Mouse (Mus musculus): ENCODE measurements around the gene Iars2. TPM values are rescaled to one million over a fixed set of nuclear protein-coding genes. Genes with fewer than 3 reads are reported as not detected.

Iars2 gene
- polyA plus RNA-seq, 1 experiment: 6.5 TPM

- Histone ChIP-seq H3K4me3 (replicated peaks; ENCODE audit: control insufficient read depth, low read depth, low read length) (no peak overlapping the region), H3K4me1 (ENCODE audit: control insufficient read depth, insufficient read depth, low read length) (no peaks in the 10 kb centered on the region), H3K27ac (ENCODE audit: control insufficient read depth, insufficient read depth, low read depth, low read length, poor library complexity) (no peak overlapping the region)
- no peak for TF ChIP-seq POLR2A (IDR thresholded peaks at IDR 0.05; ENCODE audit: borderline replicate concordance, control insufficient read depth, low read depth, low read length)
- no peak for TF ChIP-seq CTCF (IDR thresholded peaks at IDR 0.05; ENCODE audit: control insufficient read depth, insufficient read depth, low read length)
- WGBS: 77% methylated on average over 4 of the region's 4 CpGs
Observed at GRCm38 (mm10) chr1:185284740-185285139, 44.5 kb downstream of the Iars2 start.

GRCm38 (mm10) chr1:185283247-185283646 lies 45.9 kb downstream of the Iars2 start:
- Histone ChIP-seq H3K4me1 (ENCODE audit: control insufficient read depth, insufficient read depth, low read length) (no peaks in the 10 kb centered on the region), H3K4me3 (replicated peaks; ENCODE audit: control insufficient read depth, low read depth, low read length) (no peak overlapping the region), H3K27ac (ENCODE audit: control insufficient read depth, insufficient read depth, low read depth, low read length, poor library complexity) (no peak overlapping the region)
- 92% methylated on average over 15 of the region's 15 CpGs for WGBS
- TF ChIP-seq CTCF (IDR thresholded peaks at IDR 0.05; ENCODE audit: control insufficient read depth, insufficient read depth, low read length) (no peak), POLR2A (IDR thresholded peaks at IDR 0.05; ENCODE audit: borderline replicate concordance, control insufficient read depth, low read depth, low read length) (no peak)

GRCm38 (mm10) chr1:185282846-185283245 lies 46.4 kb downstream of the Iars2 start:
- no peak for TF ChIP-seq CTCF (IDR thresholded peaks at IDR 0.05; ENCODE audit: control insufficient read depth, insufficient read depth, low read length)
- no peak for TF ChIP-seq POLR2A (IDR thresholded peaks at IDR 0.05; ENCODE audit: borderline replicate concordance, control insufficient read depth, low read depth, low read length)
- Histone ChIP-seq H3K27ac (ENCODE audit: control insufficient read depth, insufficient read depth, low read depth, low read length, poor library complexity) (no peak overlapping the region), H3K4me3 (replicated peaks; ENCODE audit: control insufficient read depth, low read depth, low read length) (no peak overlapping the region), H3K4me1 (ENCODE audit: control insufficient read depth, insufficient read depth, low read length) (no peaks in the 10 kb centered on the region)
- 93% methylated on average over 11 of the region's 11 CpGs for WGBS

GRCm38 (mm10) chr1:185280616-185281015 lies 48.6 kb downstream of the Iars2 start:
- H3K4me3 ChIP-seq (replicated peaks; ENCODE audit: control insufficient read depth, low read depth, low read length): no peak overlapping the region
- H3K4me1 ChIP-seq (ENCODE audit: control insufficient read depth, insufficient read depth, low read length): peaks cover 1% of the 10 kb centered on the region; the same call in 1 of the 2 replicates
- no peak overlapping the region for H3K27ac ChIP-seq (ENCODE audit: control insufficient read depth, insufficient read depth, low read depth, low read length, poor library complexity)
- WGBS: 92% methylated on average over 4 of the region's 4 CpGs
- TF ChIP-seq CTCF (IDR thresholded peaks at IDR 0.05; ENCODE audit: control insufficient read depth, insufficient read depth, low read length) (no peak), POLR2A (IDR thresholded peaks at IDR 0.05; ENCODE audit: borderline replicate concordance, control insufficient read depth, low read depth, low read length) (no peak)

- Histone ChIP-seq H3K4me3 (replicated peaks; ENCODE audit: control insufficient read depth, low read depth, low read length) (no peak overlapping the region), H3K27ac (ENCODE audit: control insufficient read depth, insufficient read depth, low read depth, low read length, poor library complexity) (no peak overlapping the region), H3K4me1 (ENCODE audit: control insufficient read depth, insufficient read depth, low read length) (peaks cover 1% of the 10 kb centered on the region; the same call in 1 of the 2 replicates)
- TF ChIP-seq CTCF (IDR thresholded peaks at IDR 0.05; ENCODE audit: control insufficient read depth, insufficient read depth, low read length) (no peak), POLR2A (IDR thresholded peaks at IDR 0.05; ENCODE audit: borderline replicate concordance, control insufficient read depth, low read depth, low read length) (no peak)
- WGBS: 84% methylated on average over 9 of the region's 9 CpGs
Observed at GRCm38 (mm10) chr1:185279288-185279687, 49.9 kb downstream of the Iars2 start.

- no peak for TF ChIP-seq CTCF (IDR thresholded peaks at IDR 0.05; ENCODE audit: control insufficient read depth, insufficient read depth, low read length)
- no peak; the same call in 1 of the 2 replicates for TF ChIP-seq POLR2A (IDR thresholded peaks at IDR 0.05; ENCODE audit: borderline replicate concordance, control insufficient read depth, low read depth, low read length)
- Histone ChIP-seq H3K27ac (ENCODE audit: control insufficient read depth, insufficient read depth, low read depth, low read length, poor library complexity) (no peak overlapping the region), H3K4me1 (ENCODE audit: control insufficient read depth, insufficient read depth, low read length) (peaks cover 1% of the 10 kb centered on the region; the same call in 1 of the 2 replicates), H3K4me3 (replicated peaks; ENCODE audit: control insufficient read depth, low read depth, low read length) (no peak overlapping the region)
- 51% methylated on average over 11 of the region's 11 CpGs for WGBS
Observed at GRCm38 (mm10) chr1:185277022-185277421, 52.2 kb downstream of the Iars2 start.

- 78% methylated on average over 7 of the region's 7 CpGs for WGBS
- Histone ChIP-seq H3K4me1 (ENCODE audit: control insufficient read depth, insufficient read depth, low read length) (peaks cover 1% of the 10 kb centered on the region; the same call in 1 of the 2 replicates), H3K4me3 (replicated peaks; ENCODE audit: control insufficient read depth, low read depth, low read length) (no peak overlapping the region), H3K27ac (ENCODE audit: control insufficient read depth, insufficient read depth, low read depth, low read length, poor library complexity) (no peak overlapping the region; the same call in 1 of the 2 replicates)
- TF ChIP-seq CTCF (IDR thresholded peaks at IDR 0.05; ENCODE audit: control insufficient read depth, insufficient read depth, low read length): no peak
- no peak for TF ChIP-seq POLR2A (IDR thresholded peaks at IDR 0.05; ENCODE audit: borderline replicate concordance, control insufficient read depth, low read depth, low read length)
Observed at GRCm38 (mm10) chr1:185275976-185276375, 53.2 kb downstream of the Iars2 start.

GRCm38 (mm10) chr1:185274819-185275545 lies 54.2 kb downstream of the Iars2 start:
- 62% methylated on average over 5 of the region's 5 CpGs for WGBS
- H3K27ac ChIP-seq (ENCODE audit: control insufficient read depth, insufficient read depth, low read depth, low read length, poor library complexity): no peak overlapping the region
- H3K4me3 ChIP-seq (replicated peaks; ENCODE audit: control insufficient read depth, low read depth, low read length): no peak overlapping the region
- peaks cover 1% of the 10 kb centered on the region; the same call in 1 of the 2 replicates for H3K4me1 ChIP-seq (ENCODE audit: control insufficient read depth, insufficient read depth, low read length)
- TF ChIP-seq POLR2A (IDR thresholded peaks at IDR 0.05; ENCODE audit: borderline replicate concordance, control insufficient read depth, low read depth, low read length) (no peak), CTCF (IDR thresholded peaks at IDR 0.05; ENCODE audit: control insufficient read depth, insufficient read depth, low read length) (no peak)

All from bone marrow, adult 2 months (tissue).